Mouse (Mus musculus) kidney, adult 18-20 months (tissue): ENCODE data around the gene Ccdc148.

Experiments used
- DNase-seq: peaks from one replicate; pipeline ENCODE4 v3.0.0; 2021

Gene Ccdc148

DNA sequence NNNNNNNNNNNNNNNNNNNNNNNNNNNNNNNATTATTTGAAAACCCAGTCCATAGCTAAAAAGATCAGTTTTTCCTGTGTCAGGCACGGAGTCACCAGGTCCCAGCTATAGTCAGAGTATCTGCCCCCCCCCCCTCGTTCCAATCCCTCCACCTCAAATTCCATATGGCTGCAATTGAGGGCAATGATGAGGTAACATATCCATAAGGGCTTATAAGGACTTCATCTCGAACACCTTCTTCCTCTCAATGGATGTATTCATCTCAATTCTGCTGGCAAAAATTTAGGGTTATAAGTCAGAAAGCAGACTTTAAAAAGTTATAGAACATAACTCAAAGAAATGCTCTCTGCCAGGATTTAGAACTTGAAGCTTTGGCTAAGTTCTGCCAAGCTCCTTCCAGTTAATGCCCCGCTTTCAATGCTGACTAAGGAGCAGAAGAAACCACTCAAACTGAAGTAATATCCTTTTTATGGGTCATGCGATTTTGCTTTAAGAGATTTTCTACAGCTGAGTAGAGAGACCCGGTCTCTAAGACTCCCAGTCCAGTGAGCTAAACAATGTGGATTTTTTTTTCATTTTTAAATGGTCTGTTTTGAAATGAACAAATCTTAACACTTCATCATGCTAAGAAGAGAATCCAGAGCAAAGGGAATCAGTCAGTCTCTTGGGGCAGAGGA is 111.6 kb downstream of the Ccdc148 start:
- no peak for DNase-seq

DNA sequence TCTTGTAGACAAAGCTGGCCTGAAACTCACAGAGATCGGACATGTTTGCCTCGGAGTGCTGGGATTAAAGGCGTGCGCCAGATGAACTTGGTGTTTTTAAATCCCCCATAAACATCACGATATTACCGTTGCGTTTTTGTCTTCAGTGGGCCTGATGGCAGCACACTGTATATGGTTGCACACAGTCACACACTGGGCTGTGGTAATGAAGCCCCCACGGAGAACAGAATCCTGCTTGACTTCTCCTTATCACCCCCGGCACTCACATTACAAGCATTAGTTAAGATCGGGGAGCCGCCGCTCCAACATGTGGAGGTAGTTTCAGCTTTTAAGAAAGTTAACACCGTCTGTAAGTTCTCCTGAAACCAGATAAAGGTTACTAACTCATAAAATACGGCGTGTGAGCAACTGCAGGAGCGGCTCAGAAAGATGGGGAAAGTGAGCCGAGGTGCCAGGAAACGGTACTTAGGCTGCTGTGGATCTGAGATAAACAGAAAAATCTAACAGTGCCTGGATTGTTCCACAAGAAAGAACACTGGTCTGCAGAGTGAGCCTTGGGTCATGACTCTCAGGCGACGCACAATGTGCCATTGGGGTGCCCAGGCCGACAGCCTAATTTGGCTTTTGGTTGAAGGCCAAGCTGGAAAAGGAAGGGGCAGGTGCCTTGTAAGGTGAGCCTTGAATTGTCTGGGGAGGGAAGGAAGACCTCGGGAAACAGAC is 117.0 kb downstream of the Ccdc148 start:
- DNase-seq = peak; percentile 7

DNA sequence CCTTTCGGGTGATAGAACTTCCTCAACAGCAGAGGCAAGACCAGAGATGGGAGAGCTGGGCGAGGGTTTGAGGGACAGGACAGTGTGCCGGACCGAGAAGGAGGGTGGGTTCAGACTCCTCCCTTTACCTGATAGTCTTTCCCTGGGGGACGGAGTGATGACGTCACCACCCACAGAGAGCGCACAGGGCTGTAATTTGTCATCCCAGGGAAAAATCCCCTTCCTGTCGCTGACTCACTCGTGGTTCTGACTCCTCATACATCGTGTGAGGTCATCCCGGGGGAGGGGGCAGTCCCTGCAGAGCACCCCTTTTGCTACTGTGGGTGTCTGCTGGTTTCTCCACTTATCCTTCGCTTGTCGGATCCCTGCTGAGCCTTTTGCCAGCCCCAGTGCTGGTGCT is 117.9 kb downstream of the Ccdc148 start:
- DNase-seq = no peak

GRCm38 (mm10) chr2:59036433-59036832 is 124.0 kb downstream of the Ccdc148 start:
- no peak for DNase-seq

DNA sequence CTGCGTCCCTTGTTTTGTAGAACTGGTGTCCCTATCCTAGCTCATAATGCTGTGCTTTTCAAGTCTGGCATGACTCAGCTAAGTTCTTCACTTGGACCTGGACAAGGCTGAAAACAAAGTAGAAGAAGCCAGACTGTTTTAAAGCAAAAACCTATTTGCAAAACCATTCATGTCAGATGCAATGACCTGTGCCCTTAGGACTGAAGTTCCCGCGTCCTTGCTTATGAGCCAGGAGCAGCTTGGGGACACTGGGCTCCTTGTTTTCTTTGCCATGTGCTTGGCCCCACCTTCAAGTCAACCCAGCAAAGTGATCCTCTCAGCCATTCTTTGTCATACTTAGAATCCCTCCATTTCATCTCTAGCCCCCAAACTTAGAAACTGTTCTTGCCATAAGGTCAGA is 125.3 kb downstream of the Ccdc148 start:
- DNase-seq = peak; percentile 26

DNA sequence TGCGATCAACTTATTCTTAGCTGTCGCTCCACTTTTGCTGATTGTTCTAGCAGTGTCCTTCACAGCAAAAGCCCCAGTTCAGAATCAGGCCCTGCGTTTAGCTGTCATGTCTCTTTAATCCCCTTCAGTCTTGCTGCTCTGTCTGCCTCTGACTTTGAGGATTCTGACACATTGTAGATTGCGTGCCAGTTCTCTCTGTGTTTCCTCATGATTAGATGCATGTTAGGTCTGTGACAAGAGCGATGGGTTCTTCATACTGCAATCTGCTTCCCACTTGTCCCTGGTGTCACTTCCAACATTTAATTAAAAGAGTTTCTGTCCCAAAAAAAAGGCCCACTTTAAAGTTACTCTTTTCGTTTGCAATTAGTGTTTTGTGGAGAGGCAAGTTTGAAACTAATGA is 126.2 kb downstream of the Ccdc148 start:
- no peak for DNase-seq

GRCm38 (mm10) chr2:59024558-59024957 is 135.9 kb downstream of the Ccdc148 start:
- DNase-seq = no peak

GRCm38 (mm10) chr2:59007356-59007755 is 153.1 kb downstream of the Ccdc148 start:
- no peak for DNase-seq

DNA sequence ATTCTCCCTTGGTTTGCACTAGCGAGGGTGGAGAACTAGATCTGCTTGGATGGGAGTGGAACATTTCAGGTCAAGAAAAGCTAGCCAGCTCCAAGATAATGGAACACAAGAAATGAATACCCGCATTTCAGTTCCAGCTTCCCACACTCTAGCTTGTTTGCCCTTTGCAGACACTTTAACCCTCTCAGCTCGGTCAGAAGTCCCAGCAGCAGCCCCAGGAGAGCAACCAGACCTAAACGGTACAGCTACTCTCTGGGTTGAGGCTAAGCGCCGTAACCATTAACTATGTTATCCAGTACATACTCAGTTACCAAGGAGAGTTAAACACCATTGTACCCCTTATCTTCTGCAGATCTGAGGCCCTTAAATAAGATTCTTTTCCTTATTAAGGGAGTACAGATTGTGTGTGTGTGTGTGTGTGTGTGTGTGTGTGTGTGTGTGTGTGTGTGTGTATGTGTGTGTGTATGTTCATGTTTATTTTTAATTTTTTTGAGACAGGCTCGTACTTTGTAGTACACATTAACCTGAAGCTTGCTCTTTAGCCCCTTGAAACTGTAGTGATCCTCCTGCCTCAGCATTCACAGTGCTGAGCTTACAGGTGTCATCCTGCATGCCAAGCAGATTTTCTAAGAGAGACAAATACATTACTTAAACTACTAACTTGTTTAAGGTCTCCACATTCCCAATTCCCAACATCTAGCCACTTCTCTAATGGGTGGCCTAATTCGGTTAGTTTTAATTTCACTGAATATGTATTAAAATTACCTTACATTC is 153.7 kb downstream of the Ccdc148 start:
- no peak for DNase-seq

DNA sequence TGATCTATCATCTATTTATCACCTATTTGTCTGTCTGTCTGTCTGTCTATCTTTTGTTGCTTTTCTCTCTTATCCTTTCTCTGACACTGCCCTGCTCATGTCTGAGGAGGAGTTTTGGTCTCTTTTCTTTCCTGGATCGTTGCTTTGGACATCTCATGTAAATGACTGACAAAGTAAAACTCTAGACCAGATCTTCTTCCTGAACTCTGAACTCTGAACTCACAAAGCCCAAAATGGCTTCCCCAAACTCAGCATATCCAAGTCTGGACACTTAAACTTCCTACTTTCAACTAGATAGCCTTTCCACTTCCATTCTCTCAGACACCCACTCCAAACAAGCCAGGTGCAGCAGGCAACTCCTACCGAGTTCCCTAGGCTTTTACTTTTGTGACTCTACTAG is 163.3 kb downstream of the Ccdc148 start:
- DNase-seq = no peak

- peak; percentile 73 for DNase-seq
These were observed 167.9 kb downstream of the Ccdc148 start for GRCm38 (mm10) chr2:58992431-58993191.

DNA sequence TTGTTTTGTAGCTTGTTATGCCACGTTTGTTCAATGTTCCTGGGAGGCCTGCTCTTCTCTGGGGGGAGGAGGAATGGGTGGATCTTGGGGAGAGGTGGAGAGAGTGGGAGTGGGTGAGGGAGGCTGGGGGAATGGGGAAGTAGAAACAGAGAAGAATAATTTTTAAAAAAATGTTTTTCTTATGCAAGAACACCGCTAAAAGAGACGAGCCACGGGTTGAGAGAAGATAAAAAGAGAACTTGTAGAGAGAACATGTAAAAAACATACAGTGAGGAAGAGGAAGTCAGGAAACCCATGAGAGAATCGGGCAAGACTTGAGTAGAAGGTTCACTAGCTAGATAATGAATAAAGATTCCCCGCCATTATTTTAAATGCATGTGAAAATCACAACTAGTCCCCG is 182.4 kb downstream of the Ccdc148 start:
- DNase-seq = no peak

- DNase-seq = no peak
These were observed 188.8 kb downstream of the Ccdc148 start for GRCm38 (mm10) chr2:58971507-58972275.

DNA sequence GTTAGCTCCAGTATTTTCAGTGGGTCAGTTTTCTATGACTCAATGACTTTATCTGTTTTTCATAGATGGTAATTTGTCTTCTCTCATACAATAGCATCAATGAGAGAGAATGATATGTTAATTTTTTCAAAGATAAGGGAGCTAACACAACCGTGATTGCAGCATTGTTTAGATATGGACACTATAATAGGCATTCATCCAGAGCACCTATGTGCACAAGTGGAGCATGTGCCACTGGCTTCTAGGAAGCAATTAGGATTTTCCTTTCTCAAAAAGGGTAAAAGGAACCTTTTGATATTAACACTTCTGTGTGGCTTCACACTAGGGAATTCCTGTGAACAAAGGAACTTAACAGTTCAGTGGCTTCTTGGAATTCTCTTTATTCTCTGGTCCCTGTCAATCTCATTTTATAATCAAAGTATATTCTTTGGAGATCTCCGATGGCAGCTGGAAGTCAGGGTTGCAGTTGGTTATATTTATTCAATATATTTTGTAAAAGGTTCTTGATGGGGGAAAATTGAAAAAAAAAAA is 203.6 kb downstream of the Ccdc148 start:
- DNase-seq = no peak

- DNase-seq = no peak
These were observed 204.1 kb downstream of the Ccdc148 start for GRCm38 (mm10) chr2:58956351-58956750.

DNA sequence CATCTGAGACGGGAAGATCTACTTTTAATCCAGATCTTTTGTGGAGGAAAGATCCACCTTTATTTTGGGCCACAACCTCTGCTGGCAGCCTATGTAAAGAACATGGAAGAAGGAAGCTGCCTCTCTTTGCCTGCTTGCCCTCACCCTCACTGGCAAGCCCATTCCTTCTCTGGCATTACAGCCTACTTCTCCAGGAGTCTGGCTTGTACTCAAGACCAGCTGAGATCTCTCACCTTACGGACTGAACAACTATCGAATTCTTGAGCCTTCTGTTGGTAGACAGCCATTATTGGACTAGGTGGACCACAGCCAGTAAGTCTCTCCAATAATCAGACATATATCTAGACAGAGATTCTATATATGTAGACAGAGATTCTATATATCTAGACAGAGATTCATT is 208.4 kb downstream of the Ccdc148 start:
- DNase-seq = no peak

- DNase-seq = no peak
These were observed 211.7 kb downstream of the Ccdc148 start for GRCm38 (mm10) chr2:58948796-58949195.

- no peak for DNase-seq
These were observed 219.1 kb downstream of the Ccdc148 start for GRCm38 (mm10) chr2:58941361-58941760.

DNA sequence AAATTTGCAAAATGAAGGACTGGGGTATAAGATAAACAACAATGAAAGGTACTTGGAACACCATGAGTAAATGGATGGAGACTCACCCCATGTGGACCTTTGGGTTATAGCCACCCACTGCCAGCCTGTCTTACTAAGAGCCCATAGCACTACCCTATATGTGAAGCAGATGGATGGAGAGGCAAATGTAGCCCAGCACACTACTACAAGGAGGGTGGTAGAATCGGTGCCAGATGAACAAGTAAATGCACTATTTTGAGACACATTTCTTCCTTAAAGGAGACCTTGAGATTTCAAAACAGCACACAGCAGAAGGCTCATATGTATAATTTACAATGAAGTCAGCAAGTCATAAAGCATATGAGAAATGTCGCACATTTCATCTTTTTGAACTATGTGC is 234.9 kb downstream of the Ccdc148 start:
- DNase-seq = no peak

- no peak for DNase-seq
These were observed 242.1 kb downstream of the Ccdc148 start for GRCm38 (mm10) chr2:58918351-58918750.

GRCm38 (mm10) chr2:58912339-58912738 is 248.1 kb downstream of the Ccdc148 start:
- no peak for DNase-seq
